Mouse (Mus musculus) macrophage (primary cell): ENCODE results near the gene Zfp607a. TPM values are rescaled to one million over a fixed set of nuclear protein-coding genes. Genes with fewer than 3 reads are reported as not detected.
A peak's percentile ranks its signal among the peaks of the same experiment; 100 is the strongest.
"Not testable (repeated sequence)": the region's sequence is repeated elsewhere in the genome, so short reads cannot be mapped to it uniquely, and the experiment has no call there.

Experiments
- H3K27ac ChIP-seq: fragments of 350-480 bp; formaldehyde crosslinking; 2 replicates; pipeline ENCODE4 v1.9.0; 2021
- H3K36me3 ChIP-seq: fragments of 350-480 bp; formaldehyde crosslinking; 2 replicates; pipeline ENCODE4 v1.9.0; 2021; ENCODE audit errors: inconsistent target
- H3K4me3 ChIP-seq: fragments of 350-480 bp; formaldehyde crosslinking; 2 replicates; pipeline ENCODE4 v1.9.0; 2021; ENCODE audit errors: inconsistent target
- H3K79me2 ChIP-seq: fragments of 350-480 bp; formaldehyde crosslinking; 2 replicates; pipeline ENCODE4 v1.9.0; 2021; ENCODE audit errors: inconsistent target
- WGBS: methylation state at CpG from one replicate; pipeline ENCODE4 v1.1.7; 2026; ENCODE audit warnings: inconsistent platforms; ENCODE audit not compliant: missing documents; 5-methylcytosine and 5-hydroxymethylcytosine counted together
- polyA plus RNA-seq: library from polyadenylated mRNA; stranded (reverse); fragments of 250-400 nt; gene quantifications from 3 replicates; pipeline ENCODE4 v1.2.4, GENCODE M21; 2018; ENCODE audit warnings: inconsistent platforms
- total RNA-seq, 78 experiments: library from RNA; depleted of rRNA; stranded (reverse); fragments of 250-400 nt; gene quantifications; 1 replicate in 9 of 78; 2 replicates in 24 of 78; 3 replicates in 43 of 78; 4 replicates in 2 of 78; pipeline ENCODE4 v1.2.4; 2018; ENCODE audit warnings: inconsistent platforms in 56 of 78

Gene Zfp607a
- 10 to 100 TPM; 46.2 to 97.1 (median 73.7) TPM for total RNA-seq (2018; cell fraction: chromatin; rRNA removed)
- total RNA-seq (2018; cell fraction: cytosol; rRNA removed): 10 to 100 TPM in 1 of 26 experiments, 1 to 10 TPM in 25; 3.7 to 10.1 (median 5.9) TPM
- total RNA-seq (2018; cell fraction: nucleus; rRNA removed): 10 to 100 TPM; 25.8 to 81.2 (median 51.6) TPM
- polyA plus RNA-seq: 3.2 to 3.5 TPM (median 3.3 TPM) in 3 replicates

DNA sequence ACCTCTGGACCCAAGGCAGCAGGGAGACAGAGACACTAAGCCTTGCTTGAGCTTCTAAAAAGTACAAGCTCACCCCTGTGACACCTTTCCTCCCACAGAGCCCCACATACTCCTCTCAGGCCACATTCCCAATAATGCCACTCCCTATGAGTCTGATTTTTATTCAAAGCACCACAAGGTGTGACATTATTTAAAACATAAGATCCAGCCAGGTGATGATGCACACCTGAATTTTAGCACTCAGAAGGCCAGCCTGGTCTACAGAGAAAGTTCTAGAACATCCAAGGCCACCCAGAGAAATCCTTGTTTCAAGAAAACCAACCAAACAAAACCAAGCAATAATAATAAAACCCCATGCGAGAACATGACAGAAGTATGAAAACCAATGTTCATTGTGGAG, at the start of gene Zfp607a:
Zfp607a (plus strand) TSS at position 301 of the 400 bp plus-strand sequence.
- H3K4me3 ChIP-seq: no peak within 1 kb of the TSS
- peaks cover 11% of the 10 kb centered on the region; the same call in 1 of the 2 replicates for H3K79me2 ChIP-seq
- 100% methylated on average over 1 of the region's 1 CpGs for WGBS
- peaks cover 13% of the 10 kb centered on the region; the same call in 1 of the 2 replicates for H3K36me3 ChIP-seq
- no peak within 1 kb of the TSS for H3K27ac ChIP-seq

DNA sequence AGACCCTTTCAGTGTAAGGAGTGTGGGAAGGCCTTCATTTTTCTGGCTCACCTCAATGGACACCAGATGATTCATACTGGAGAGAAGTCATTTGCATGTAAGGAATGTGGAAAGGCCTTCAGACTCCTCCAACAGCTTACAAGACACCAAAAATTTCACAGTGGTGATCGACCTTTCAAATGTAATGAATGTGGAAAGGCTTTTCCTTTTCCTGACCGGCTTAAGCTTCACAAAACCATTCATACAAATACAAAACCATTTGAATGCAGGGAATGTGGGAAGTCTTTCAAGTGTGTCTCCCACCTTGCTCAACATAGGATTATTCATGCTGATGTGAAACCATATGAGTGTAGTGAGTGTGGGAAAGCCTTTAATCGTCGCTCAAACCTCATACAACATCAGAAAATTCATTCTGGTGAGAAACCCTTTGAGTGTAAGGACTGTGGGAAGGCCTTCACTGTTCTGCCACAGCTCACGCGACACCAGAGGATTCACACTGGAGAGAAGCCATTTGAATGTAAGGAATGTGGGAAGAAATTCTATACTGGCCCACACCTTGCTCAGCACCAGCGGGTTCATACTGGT, 38.7 kb upstream of the Zfp607a start:
- 96% methylated on average over 7 of the region's 7 CpGs for WGBS
- H3K79me2 ChIP-seq: no peaks in the 10 kb centered on the region
- no peak overlapping the region for H3K4me3 ChIP-seq
- no peak overlapping the region for H3K27ac ChIP-seq
- peaks cover 28% of the 10 kb centered on the region for H3K36me3 ChIP-seq

DNA sequence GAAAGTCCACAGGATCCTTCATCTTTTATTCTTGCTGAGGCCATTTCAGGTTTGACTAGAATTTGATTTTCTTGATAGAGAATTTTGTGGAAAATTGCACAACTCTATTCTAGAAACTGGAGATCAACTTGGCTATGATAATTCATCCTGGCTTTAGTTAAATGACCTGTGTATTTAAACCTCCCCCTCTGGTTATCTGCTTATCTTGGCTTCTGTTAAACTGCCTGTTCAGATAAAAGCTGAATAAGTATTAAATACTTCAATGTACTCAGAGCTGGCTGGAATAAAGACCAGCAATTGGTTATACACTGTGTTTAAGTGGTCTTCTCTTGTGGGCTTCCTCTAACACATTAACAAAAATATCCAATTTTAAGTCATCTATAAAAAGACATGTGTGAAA, 34.7 kb upstream of the Zfp607a start:
- Histone ChIP-seq H3K36me3 (peaks cover 18% of the 10 kb centered on the region), H3K27ac (no peak overlapping the region), H3K79me2 (no peaks in the 10 kb centered on the region), H3K4me3 (no peak overlapping the region)

DNA sequence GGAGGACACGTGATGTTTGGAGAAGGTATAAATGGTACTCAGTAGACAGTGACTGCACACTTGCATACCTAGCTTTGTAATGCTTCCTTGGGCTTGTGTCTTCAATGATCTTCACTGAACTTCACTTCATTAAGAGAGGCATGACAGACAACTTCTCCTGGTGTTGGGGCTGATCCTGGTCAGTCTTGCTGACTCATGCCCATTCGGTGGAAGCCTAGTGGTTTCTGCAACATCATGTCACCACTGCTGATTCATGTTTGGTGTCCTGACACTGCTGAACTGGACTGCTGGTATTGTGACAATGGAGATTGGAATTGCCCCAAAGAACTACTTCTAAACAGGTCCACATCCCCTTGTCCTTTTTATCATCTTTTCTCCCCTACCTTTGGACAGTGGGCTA, 23.2 kb upstream of the Zfp607a start:
- Histone ChIP-seq H3K27ac (no peak overlapping the region), H3K79me2 (peaks cover 3% of the 10 kb centered on the region), H3K4me3 (no peak overlapping the region), H3K36me3 (no peaks in the 10 kb centered on the region)
- WGBS: 79% methylated on average over 2 of the region's 2 CpGs

DNA sequence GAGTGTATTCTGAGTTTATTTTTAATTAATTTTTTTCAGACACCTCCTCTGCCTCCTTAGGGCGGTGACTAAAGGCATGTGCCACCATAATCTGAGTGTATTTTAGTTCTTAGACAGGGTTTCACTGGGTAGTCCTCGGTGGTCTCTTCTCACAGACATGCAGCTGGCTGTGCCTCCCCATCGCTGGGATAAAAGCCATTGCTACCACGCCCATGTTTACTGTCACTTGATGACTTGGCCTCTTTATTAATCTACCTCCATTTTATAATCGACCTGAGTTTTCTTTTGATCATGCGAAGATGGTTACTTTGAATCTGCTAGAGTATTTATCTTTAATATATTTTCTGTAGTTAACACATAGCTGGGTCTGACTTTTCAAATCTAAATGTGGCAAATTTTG, 19.4 kb upstream of the Zfp607a start:
- WGBS: 45% methylated on average over 6 of the region's 6 CpGs
- H3K4me3 ChIP-seq: peak overlapping the region; percentile 59
- H3K27ac ChIP-seq: peak overlapping the region; percentile 52
- no peaks in the 10 kb centered on the region for H3K36me3 ChIP-seq
- H3K79me2 ChIP-seq: peaks cover 20% of the 10 kb centered on the region

DNA sequence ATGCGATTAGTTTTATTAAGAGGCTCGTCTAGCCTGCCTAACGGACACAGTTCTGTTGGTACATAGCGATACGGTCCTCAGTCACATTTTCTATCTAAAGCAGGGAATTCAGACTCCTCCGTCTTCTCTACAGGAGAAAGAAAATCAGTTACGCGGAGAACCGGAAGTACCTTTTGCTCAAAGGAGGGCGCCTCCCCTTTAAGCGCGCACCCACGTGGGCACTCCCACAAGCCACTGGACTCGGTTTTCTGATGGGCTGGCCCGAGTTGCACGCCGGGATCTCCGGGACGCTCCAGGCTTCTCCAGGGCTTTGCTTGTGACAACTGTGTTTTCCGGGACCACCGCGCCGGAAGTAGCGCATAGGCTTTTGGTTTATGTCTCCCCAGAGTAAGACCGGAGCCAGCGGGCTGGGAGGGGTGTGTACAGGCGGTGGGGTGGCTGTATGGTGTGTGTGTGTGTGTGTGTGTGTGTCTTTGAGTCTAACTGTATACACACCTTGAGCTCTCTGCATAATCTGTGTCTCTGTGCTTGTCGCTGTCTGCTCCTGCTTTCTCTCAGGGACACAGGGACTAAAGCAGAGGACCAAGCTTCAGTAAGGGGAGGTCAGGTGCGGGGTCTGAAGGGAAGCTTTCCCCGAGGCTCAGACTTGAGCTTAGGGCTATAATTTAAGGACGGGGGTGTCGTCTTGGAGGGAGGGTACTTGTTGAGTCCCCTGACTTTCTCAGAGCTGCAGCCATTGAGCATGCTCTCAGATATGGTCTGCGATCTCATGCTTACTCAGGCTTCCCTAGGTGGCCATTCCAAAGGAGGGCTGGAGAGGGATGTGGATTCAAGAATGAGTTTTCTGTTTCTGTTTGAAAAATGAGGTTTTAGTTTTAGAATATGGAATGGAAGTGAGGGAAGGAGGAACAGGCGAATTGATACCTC, 18.7 kb upstream of the Zfp607a start, which contains the start of gene Zfp59:
Zfp59 (plus strand) TSS at position 285 of the 927 bp plus-strand sequence.
- WGBS: 4% methylated on average over 32 of the region's 34 CpGs

DNA sequence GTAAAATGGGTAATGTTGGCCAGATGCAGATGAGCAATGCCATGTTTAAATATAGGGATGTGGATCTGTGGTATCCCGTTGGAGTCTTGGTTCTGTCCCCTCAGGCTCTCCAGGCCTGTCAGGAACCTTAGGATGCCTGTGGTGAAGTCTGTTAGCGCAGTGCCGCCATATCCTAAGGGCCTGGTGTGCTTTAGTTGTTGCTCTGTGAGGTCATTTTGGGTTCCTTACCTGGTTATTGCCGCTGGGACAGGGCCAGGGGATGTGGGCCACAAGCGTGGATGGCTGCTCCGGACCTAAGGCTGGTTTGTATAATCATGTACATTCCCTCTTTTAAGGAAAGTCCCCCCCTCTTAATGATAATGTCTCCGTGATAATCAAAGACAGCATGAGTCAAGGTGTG, 17.7 kb upstream of the Zfp607a start:
- 98% methylated on average over 7 of the region's 7 CpGs for WGBS

More for the DNA sequence above, 18.7 kb upstream of the Zfp607a start, which contains the start of gene Zfp59:
- Histone ChIP-seq H3K36me3 (no peaks in the 10 kb centered on the region), H3K4me3 (peak within 1 kb of the TSS; percentile 59), H3K27ac (peak within 1 kb of the TSS; percentile 52), H3K79me2 (peaks cover 20% of the 10 kb centered on the region)

DNA sequence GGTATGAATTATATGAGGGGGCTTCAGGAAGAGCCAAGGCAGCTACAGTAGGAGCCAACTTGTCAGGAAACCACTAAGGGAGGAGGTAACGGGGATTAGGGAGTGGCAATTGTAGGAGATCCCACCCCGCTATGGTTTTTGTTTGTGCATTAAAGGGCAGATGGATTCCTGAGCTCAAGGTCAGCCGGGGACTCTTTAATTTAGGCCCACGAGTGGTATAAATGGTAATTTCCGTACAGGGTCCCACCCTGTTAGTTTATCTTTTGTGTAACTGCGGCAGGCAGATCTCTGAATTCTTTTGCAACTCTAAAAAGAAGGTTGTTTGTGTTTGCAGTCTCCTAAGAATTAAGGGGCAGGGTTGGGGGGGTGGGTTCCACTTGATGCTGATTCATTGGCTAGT, 17.2 kb upstream of the Zfp607a start:
- Histone ChIP-seq H3K79me2 (peaks cover 20% of the 10 kb centered on the region), H3K27ac (no peak overlapping the region), H3K4me3 (no peak overlapping the region), H3K36me3 (peaks cover 8% of the 10 kb centered on the region)
- WGBS: 93% methylated on average over 6 of the region's 6 CpGs

More for the DNA sequence above, 17.7 kb upstream of the Zfp607a start:
- Histone ChIP-seq H3K36me3 (peaks cover 3% of the 10 kb centered on the region; the same call in 1 of the 2 replicates), H3K4me3 (no peak overlapping the region), H3K79me2 (peaks cover 20% of the 10 kb centered on the region), H3K27ac (no peak overlapping the region)

DNA sequence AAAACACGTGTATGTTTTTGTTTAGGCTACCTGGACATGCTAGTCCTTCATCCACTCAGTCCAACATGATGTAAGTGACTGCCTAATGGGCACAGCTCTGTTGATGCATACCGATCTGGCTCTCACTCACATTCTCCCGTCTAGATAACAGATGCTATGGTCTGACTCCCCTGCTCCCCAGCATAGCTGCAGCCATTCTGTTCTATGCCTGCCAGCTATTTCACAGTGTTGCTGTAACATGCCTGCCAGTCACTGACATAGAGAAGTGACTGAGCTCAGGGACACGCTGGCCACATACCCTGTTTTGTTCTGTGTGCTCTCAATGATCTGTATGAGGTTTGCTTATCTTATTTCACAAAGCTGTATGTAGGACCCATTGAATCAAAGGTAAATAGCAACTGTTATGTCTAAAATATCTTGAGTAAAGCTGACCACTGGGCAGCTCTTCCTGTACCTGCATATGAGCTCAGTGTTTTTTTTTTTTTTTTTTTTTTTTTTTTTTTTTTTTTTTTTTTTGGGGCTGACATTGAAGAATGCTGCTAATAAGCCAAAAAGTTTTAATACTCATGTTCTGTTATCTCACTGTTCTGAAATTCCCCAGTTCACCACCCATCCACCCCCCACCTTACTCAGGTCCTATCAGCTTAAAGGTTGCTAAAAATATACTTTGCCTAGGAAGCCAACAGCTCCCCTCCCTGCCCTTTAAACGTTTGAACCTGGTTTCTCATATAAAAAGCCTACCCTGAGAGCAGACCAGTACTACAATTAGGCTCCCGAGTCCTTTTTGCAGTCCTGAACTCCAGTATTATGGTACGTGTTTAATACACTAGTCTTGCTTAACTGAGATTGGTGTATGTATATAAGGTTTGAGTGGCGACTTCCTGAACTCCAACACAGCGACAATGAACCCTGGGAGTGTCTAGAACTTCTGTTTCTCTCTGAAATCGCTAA, 2.2 kb downstream of the Zfp607a start:
- Histone ChIP-seq H3K36me3 (peaks cover 7% of the 10 kb centered on the region; the same call in 1 of the 2 replicates), H3K79me2 (peaks cover 16% of the 10 kb centered on the region; the same call in 1 of the 2 replicates), H3K4me3 (peak overlapping the region; percentile 68), H3K27ac (peak overlapping the region; percentile 77)
- 36% methylated on average over 10 of the region's 10 CpGs for WGBS

DNA sequence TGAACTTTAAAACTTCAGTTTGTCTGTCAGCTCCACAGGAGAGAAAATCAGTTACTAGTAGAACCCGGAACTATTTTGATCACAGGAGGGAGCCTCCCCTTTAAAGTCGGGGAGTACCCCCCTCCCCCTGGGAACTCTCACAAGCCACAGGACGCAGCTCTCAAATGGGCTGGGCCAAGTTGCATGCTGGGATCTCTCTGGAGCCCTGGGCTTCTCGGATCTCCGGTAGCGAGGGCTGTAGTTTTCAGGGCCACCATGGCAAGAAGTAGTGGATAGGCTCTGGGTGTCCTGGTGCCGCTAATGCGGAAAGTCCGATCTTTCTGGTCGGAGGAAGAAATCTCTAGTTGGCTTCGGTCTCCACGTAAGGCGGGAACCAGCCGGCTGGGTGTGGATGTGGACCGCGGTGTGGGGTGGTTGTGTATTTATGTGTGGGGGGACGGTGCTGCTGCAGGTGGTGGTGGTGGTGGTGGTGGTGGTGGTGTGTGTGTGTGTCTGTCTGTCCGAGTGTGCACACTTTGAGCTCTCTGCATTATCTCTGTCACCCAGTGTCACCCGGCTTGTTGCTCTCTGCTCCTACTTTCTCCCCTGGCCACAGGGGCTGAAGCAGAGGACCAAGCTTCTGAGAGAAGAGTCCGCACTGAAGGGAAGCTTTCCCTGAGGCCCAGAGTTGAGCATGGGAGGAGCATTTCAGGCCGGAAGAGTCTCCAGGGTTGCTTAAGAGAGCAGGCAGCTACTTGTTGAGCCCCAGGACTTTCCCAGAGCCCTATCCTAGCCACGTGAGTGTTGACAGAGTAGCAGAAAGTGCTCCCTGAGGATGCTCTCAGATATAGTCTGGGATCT, 3.3 kb downstream of the Zfp607a start:
- peak overlapping the region; percentile 77 for H3K27ac ChIP-seq
- peaks cover 16% of the 10 kb centered on the region for H3K36me3 ChIP-seq
- peaks cover 16% of the 10 kb centered on the region; the same call in 1 of the 2 replicates for H3K79me2 ChIP-seq
- H3K4me3 ChIP-seq: peak overlapping the region; percentile 68
- under 1% methylated on average over 12 of the region's 22 CpGs for WGBS

DNA sequence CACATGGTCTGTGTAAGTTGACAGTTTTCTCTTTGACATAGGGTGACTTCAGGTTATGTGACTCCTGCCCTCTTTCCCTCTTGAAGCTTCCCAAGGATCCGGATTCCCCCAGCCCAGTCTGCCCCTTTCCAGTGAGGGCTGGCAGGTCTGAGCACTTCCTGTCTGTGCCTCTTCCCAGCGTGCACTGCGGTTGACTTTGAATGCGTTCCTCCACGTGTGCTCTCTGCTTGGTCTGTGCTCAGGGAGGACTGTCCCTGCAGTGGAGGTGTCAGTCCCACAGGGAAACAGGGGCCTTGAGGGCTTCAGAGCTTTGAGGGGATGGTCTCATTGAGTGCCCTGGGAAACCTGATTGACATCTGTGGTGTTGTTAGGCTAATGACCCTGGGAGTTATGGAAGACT, 5.3 kb downstream of the Zfp607a start:
- WGBS: 92% methylated on average over 4 of the region's 5 CpGs
- peaks cover 16% of the 10 kb centered on the region; the same call in 1 of the 2 replicates for H3K79me2 ChIP-seq
- H3K27ac ChIP-seq, H3K4me3 ChIP-seq: not testable (repeated sequence)
- peaks cover 29% of the 10 kb centered on the region for H3K36me3 ChIP-seq

DNA sequence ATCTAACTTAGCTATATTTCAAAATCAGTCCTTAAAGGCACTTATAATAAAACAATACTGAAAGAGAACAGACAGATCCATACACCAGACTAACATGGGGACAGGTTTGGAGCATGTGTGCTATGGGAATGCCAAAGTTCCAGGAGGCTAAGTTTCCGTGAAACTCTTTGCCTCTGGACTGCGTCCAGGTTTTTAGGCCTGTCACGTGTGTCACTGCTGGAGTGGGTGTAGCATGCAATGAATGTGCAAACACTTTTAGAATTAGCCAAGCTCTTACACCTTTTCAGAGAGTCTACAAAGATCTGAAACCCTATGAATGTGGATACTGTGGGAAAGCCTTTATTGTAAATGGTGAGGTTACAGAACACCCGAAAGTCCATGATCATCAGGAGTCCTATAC, 24.4 kb downstream of the Zfp607a start:
- Histone ChIP-seq H3K79me2 (peaks cover under 1% of the 10 kb centered on the region; the same call in 1 of the 2 replicates), H3K27ac (no peak overlapping the region), H3K36me3 (peaks cover 60% of the 10 kb centered on the region), H3K4me3 (no peak overlapping the region)
- 94% methylated on average over 4 of the region's 4 CpGs for WGBS

DNA sequence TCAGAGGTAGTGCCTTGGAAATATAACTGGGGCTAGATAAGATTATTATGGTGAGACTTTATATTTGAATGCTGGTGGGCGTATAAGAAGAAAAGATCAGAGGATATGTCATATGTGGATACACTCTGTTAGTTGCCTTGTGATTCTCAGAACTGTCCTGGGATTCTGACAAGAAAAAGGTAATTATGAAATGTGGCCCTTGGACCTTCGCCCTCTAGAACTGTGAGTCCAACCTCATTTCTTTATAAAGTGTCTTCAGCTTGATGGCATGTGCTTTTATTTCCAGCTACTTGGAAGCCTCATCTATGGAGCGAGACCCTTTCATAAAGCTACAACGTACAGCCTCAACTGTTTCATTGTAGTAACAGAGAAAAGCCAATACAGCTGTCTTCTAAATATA, 43.3 kb downstream of the Zfp607a start:
- 91% methylated on average over 4 of the region's 4 CpGs for WGBS
- H3K27ac ChIP-seq: no peak overlapping the region
- no peaks in the 10 kb centered on the region for H3K36me3 ChIP-seq
- no peaks in the 10 kb centered on the region for H3K79me2 ChIP-seq
- no peak overlapping the region for H3K4me3 ChIP-seq
